Mouse (Mus musculus) adipose tissue, adult 10 weeks (tissue): ENCODE results near the gene Apol9b. TPM values are rescaled to one million over a fixed set of nuclear protein-coding genes. Genes with fewer than 3 reads are reported as not detected.

Experiments used
- polyA plus RNA-seq: library from polyadenylated mRNA; stranded (reverse); fragments of 350-450 nt; fragmentation: Illumina TruSeq; extraction: RNeasy Lipid Tissue Mini Kit (QIAGEN cat#74804); gene quantifications from one replicate; pipeline ENCODE4 v1.2.3, GENCODE M21; 2014; ENCODE audit warnings: low read depth, low replicate concordance

The Apol9b gene
- polyA plus RNA-seq, result 5.8 TPM

DNA sequence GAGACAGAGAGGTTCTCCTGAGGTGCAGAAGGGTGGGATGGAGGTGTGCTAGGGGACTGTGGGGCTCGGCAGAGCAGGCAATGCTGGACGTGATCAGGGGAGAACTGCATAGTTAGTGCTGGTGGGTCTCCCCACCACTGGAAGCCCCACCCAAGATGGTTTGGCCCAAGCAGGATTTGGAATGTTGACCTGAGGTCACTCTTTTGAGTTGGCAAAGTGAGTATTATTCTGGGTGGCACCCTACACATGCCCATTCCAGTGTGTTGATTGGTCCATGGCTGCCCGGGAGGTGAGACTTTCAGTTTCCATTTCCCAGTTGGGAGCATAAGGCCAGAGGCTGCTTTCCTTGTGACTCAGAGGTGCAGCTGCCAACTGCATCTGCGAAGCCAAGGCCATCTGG lies at the start of gene Apol9b:
Apol9b (plus strand) TSS at position 301 of the 400 bp plus-strand sequence.

DNA sequence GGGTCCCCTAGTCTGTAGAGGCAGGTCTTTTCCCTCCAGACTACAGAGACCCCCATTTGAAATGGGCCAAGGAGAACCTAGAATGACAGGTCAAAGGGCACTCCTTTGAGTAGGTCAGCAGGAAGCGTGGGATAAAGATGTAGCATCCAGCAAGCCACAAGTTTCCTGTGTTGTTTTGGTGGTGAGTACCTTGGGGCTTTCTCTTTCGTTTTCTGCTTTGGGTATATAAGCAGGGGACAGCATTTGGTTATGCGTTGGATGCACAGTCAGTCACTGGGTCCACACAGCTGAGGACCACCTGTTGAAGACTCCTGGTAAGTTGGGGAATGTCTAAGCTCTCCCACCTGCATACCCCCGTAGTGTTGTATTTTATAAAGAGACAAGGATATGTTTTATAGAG lies 30.2 kb upstream of the Apol9b start, which contains the start of gene Apol7e:
Apol7e (plus strand) TSS at position 202 of the 400 bp plus-strand sequence.

DNA sequence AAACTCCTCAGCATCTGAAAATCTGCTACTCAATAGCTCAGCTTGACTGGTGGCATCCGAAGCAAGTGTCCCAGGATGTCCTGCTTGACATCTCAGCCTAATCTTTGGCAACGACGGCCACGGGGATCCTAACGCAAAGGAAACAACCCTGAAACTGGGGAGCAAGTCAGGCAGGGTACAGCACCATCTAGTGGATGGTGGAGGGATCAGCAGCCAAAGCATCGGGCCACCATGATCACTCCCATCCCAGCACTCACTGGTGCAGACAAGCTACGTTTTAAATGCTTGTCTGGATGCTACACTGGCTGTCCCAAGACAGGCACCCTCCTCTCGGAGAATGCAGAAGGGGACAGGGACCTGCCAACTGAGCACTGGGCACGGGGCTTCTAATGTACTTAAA lies 28.0 kb downstream of the Apol9b start, which contains the start of gene Apol8:
Apol8 (minus strand) TSS at position 156 of the 400 bp plus-strand sequence.

Other genes with a start within 250 kb of the Apol9b start
- gene Apol11a, start 220.8 kb upstream of the Apol9b start, polyA plus RNA-seq, result not detected
- not detected for gene Apol7c, start 195.7 kb upstream of the Apol9b start, polyA plus RNA-seq
- 0.79 TPM for gene 1700025B11Rik, start 167.1 kb upstream of the Apol9b start, polyA plus RNA-seq
- 5.0 TPM for gene Apol10b, start 132.9 kb upstream of the Apol9b start, polyA plus RNA-seq
- not detected for gene Gm36245, start 129.8 kb upstream of the Apol9b start, polyA plus RNA-seq
- gene Apol11b, start 85.8 kb upstream of the Apol9b start, polyA plus RNA-seq, result not detected
- gene Apol7e, start 30.2 kb upstream of the Apol9b start, polyA plus RNA-seq, result not detected
- gene Apol8, start 28.0 kb downstream of the Apol9b start, polyA plus RNA-seq, result not detected
- 99.3 TPM for gene Myh9, start 113.1 kb downstream of the Apol9b start, polyA plus RNA-seq
- 144 TPM for gene Txn2, start 200.0 kb downstream of the Apol9b start, polyA plus RNA-seq
- 39.1 TPM for gene Foxred2, start 227.7 kb downstream of the Apol9b start, polyA plus RNA-seq
- gene Eif3d, start 241.8 kb downstream of the Apol9b start, polyA plus RNA-seq, result 99.3 TPM